Mouse (Mus musculus) layer of hippocampus, adult 9-10 months (tissue): ENCODE data around the gene Tdrd9.

Experiments used
- DNase-seq: peaks from one replicate; pipeline ENCODE4 v3.0.0; 2022; ENCODE audit warnings: low spot score

The Tdrd9 gene

GRCm38 (mm10) chr12:112107685-112108084 lies 136.3 kb downstream of the Tdrd9 start:
- DNase-seq: no peak

GRCm38 (mm10) chr12:112108696-112109445 lies 137.5 kb downstream of the Tdrd9 start:
- no peak for DNase-seq

GRCm38 (mm10) chr12:112109701-112110100 lies 138.3 kb downstream of the Tdrd9 start:
- DNase-seq: no peak

- DNase-seq: no peak
These were observed 140.0 kb downstream of the Tdrd9 start for GRCm38 (mm10) chr12:112111323-112111722.

GRCm38 (mm10) chr12:112112235-112112634 lies 140.9 kb downstream of the Tdrd9 start:
- DNase-seq: no peak

- DNase-seq: no peak
These were observed 141.5 kb downstream of the Tdrd9 start for GRCm38 (mm10) chr12:112112686-112113396.

GRCm38 (mm10) chr12:112113710-112114109 lies 142.4 kb downstream of the Tdrd9 start:
- DNase-seq: peak; percentile 91

- DNase-seq: no peak
These were observed 145.6 kb downstream of the Tdrd9 start for GRCm38 (mm10) chr12:112117006-112117405.

- DNase-seq: no peak
These were observed 146.3 kb downstream of the Tdrd9 start for GRCm38 (mm10) chr12:112117649-112118048.
